In the genomic region with DNA sequence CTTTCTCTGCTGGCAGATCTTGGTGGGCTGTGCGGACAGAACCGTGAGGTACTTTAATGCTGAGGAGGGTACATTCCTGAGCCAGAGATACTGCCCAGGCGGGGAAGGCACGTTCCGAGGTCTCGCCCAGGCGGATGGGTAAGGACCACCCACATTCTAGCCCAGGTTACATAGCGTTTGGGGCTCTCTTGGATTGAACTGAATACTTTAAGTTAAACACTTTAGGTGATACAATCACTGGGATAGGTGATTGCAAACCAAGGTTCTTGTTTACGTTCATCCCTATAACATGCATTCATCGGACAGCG, we compare ENCODE assay signal across 8 mouse cellular contexts. TPM values are rescaled to one million over a fixed set of nuclear protein-coding genes. Genes with fewer than 3 reads are reported as not detected.
DNase-seq lines count a peak whose midpoint lies in the region; ATAC-seq and TF ChIP-seq lines count a peak whose summit lies in the region.

No protein-coding gene starts in this region.

- TF ChIP-seq POLR2A in myocyte (IDR thresholded peaks at IDR 0.05; ENCODE audit: insufficient read length, low read depth), result no peak

- no peak; the same call in 1 of the 2 replicates for ATAC-seq in intestine, embryonic 14.5 days (replicated peaks; ENCODE audit: low FRiP score, low TSS enrichment, low read depth)
- ATAC-seq in inflammation-experienced regulatory T-cells, adult 6 months, result no peak

- no peaks in the 10 kb centered on the region for H3K27me3 ChIP-seq in intestine, embryonic 14.5 days (replicated peaks; ENCODE audit: control insufficient read depth, insufficient read depth, low read length)
- no peaks in the 10 kb centered on the region for H3K27me3 ChIP-seq in myocyte (ENCODE audit: control insufficient read depth, insufficient read depth, insufficient read length)

- H3K4me2 ChIP-seq in intestine, embryonic 14.5 days (ENCODE audit: low read length), result peak overlapping the region; percentile 90
- H3K4me2 ChIP-seq in myocyte (ENCODE audit: low read depth), result peak overlapping the region; percentile 92

- peak overlapping the region; percentile 33 for H3ac ChIP-seq in myocyte (ENCODE audit: control insufficient read depth, insufficient read length)

- H3K27ac ChIP-seq in left cerebral cortex, adult 2 months, result peak overlapping the region; percentile 90; the same call in 1 of the 2 replicates
- peak overlapping the region; percentile 51; the same call in 1 of the 2 replicates for H3K27ac ChIP-seq in intestine, embryonic 14.5 days (ENCODE audit: low read depth)

- H3K36me3 ChIP-seq in intestine, embryonic 14.5 days (ENCODE audit: control insufficient read depth, insufficient read depth, low read length), result peaks cover 30% of the 10 kb centered on the region
- peaks cover 22% of the 10 kb centered on the region for H3K36me3 ChIP-seq in myocyte (ENCODE audit: control insufficient read depth, insufficient read depth)

- no peak for DNase-seq in left cerebral cortex, adult 2 months (ENCODE audit: extremely low spot score in 1 of 2, low spot score in 2 of 2)
- no peak for DNase-seq in left cerebral cortex, adult 8-10 months (ENCODE audit: low spot score in 2 of 2)
- DNase-seq in embryo, embryonic 11 days, result peak; percentile 29
- no peak for DNase-seq in intestine, embryonic 14.5 days (ENCODE audit: low spot score)
- DNase-seq in adrenal gland, adult 8-10 months, result no peak
- no peak for DNase-seq in spleen, adult 18-20 months

- peak overlapping the region; percentile 68 for H3K4me3 ChIP-seq in left cerebral cortex, adult 2 months
- H3K4me3 ChIP-seq in intestine, embryonic 14.5 days (ENCODE audit: low read depth, low read length), result peak overlapping the region; percentile 97
- peak overlapping the region; percentile 97 for H3K4me3 ChIP-seq in myocyte

- intact Hi-C loops in left cerebral cortex, adult 2 months (cut with DNase I), result no loop called here

- H3K79me2 ChIP-seq in myocyte (ENCODE audit: control insufficient read depth, insufficient read depth), result peaks cover 21% of the 10 kb centered on the region

- H3K9ac ChIP-seq in intestine, embryonic 14.5 days (ENCODE audit: low read length), result peak overlapping the region; percentile 78

- H3K9me3 ChIP-seq in intestine, embryonic 14.5 days (ENCODE audit: control insufficient read depth, low read length), result no peaks in the 10 kb centered on the region

- TF ChIP-seq CTCF in left cerebral cortex, adult 2 months (IDR thresholded peaks at IDR 0.05), result no peak

- WGBS in intestine, embryonic 14.5 days, result 2% methylated on average over 11 of the region's 11 CpGs

- peaks cover 16% of the 10 kb centered on the region for H3K4me1 ChIP-seq in intestine, embryonic 14.5 days (replicated peaks; ENCODE audit: control insufficient read depth, insufficient read depth, low read length)

TF ChIP-seq in myocyte, 11 proteins besides CTCF, POLR2A, EP300 and RAD21:
- no peak for TF ChIP-seq TCF12 (IDR thresholded peaks at IDR 0.05; ENCODE audit: insufficient read depth, poor library complexity, severe bottlenecking)
- no peak for TF ChIP-seq USF1 (IDR thresholded peaks at IDR 0.05; ENCODE audit: low read depth)
- no peak for TF ChIP-seq POLR2AphosphoS2 (IDR thresholded peaks at IDR 0.05; ENCODE audit: insufficient read length, low read depth)

RNA-seq across cellular contexts. Expression of gene Wdr74, which starts 0.5 kb away (rescaled TPM):
- total RNA-seq in left cerebral cortex, adult 2 months (2021), result 10 to 100 TPM; 48.5 to 53.1 TPM
- total RNA-seq in left cerebral cortex, adult 8-10 months (2022), result 10 to 100 TPM; 43.0 to 47.5 (median 45.1) TPM
- polyA plus RNA-seq in intestine, embryonic 14.5 days (2014; fragmentation: Nextera tagmentation; extraction: Ambion mirVana), result 96.3 and 97.8 TPM in 2 replicates
- 109 TPM for polyA plus RNA-seq in myocyte (2012; fragmentation: generic; extraction: Trizol)
- 10 to 100 TPM; 38.0 to 71.7 (median 66.5) TPM for polyA plus RNA-seq in inflammation-experienced regulatory T-cells, adult 6 months (2017; shearing (Covaris generic))
- total RNA-seq in adrenal gland, adult 8-10 months (2022), result 10 to 100 TPM; 49.1 to 60.4 (median 53.3) TPM

RNA-seq across cellular contexts. Expression of gene 1700092M07Rik, which starts 4.4 kb away (rescaled TPM):
- total RNA-seq in left cerebral cortex, adult 2 months (2021), result 1 to 10 TPM; 1.4 to 1.8 TPM
- 1 to 10 TPM in 2 of 4 experiments, not detected in 2; 1.4 to 2.0 TPM for total RNA-seq in left cerebral cortex, adult 8-10 months (2022)
- polyA plus RNA-seq in intestine, embryonic 14.5 days (2014; fragmentation: Nextera tagmentation; extraction: Ambion mirVana), result 0.90 and 1.3 TPM in 2 replicates
- polyA plus RNA-seq in myocyte (2012; fragmentation: generic; extraction: Trizol), result 0.94 TPM
- 1 to 10 TPM in 1 of 3 experiments, not detected in 2; 1.8 TPM for polyA plus RNA-seq in inflammation-experienced regulatory T-cells, adult 6 months (2017; shearing (Covaris generic))
- total RNA-seq in adrenal gland, adult 8-10 months (2022), result 1 to 10 TPM in 3 of 4 experiments, under 1 TPM in 1; 0.64 to 4.4 (median 1.8) TPM

RNA-seq across cellular contexts. Expression of gene Stx5a, which starts 5.1 kb away (rescaled TPM):
- total RNA-seq in left cerebral cortex, adult 2 months (2021), result 10 to 100 TPM; 71.2 to 77.9 TPM
- total RNA-seq in left cerebral cortex, adult 8-10 months (2022), result 10 to 100 TPM; 59.6 to 66.4 (median 65.6) TPM
- polyA plus RNA-seq in intestine, embryonic 14.5 days (2014; fragmentation: Nextera tagmentation; extraction: Ambion mirVana), result 114 and 132 TPM in 2 replicates
- 49.5 TPM for polyA plus RNA-seq in myocyte (2012; fragmentation: generic; extraction: Trizol)
- polyA plus RNA-seq in inflammation-experienced regulatory T-cells, adult 6 months (2017; shearing (Covaris generic)), result 100 to 1,000 TPM in 2 of 3 experiments, 10 to 100 TPM in 1; 91.6 to 140 (median 134) TPM
- 100 to 1,000 TPM in 3 of 4 experiments, 10 to 100 TPM in 1; 90.9 to 138 (median 118) TPM for total RNA-seq in adrenal gland, adult 8-10 months (2022)

RNA-seq across cellular contexts. Expression of gene Slc3a2, which starts 12.9 kb away (rescaled TPM):
- total RNA-seq in left cerebral cortex, adult 2 months (2021), result 100 to 1,000 TPM; 144 to 154 TPM
- total RNA-seq in left cerebral cortex, adult 8-10 months (2022), result 100 to 1,000 TPM; 147 to 155 (median 150) TPM
- polyA plus RNA-seq in intestine, embryonic 14.5 days (2014; fragmentation: Nextera tagmentation; extraction: Ambion mirVana), result 121 and 126 TPM in 2 replicates
- polyA plus RNA-seq in myocyte (2012; fragmentation: generic; extraction: Trizol), result 806 TPM
- 10 to 100 TPM; 60.5 to 74.4 (median 68.9) TPM for polyA plus RNA-seq in inflammation-experienced regulatory T-cells, adult 6 months (2017; shearing (Covaris generic))
- 100 to 1,000 TPM; 210 to 266 (median 246) TPM for total RNA-seq in adrenal gland, adult 8-10 months (2022)

RNA-seq across cellular contexts. Expression of gene Nxf1, which starts 20.8 kb away (rescaled TPM):
- total RNA-seq in left cerebral cortex, adult 2 months (2021), result 10 to 100 TPM; 90.2 to 98.8 TPM
- 10 to 100 TPM; 77.1 to 88.0 (median 80.2) TPM for total RNA-seq in left cerebral cortex, adult 8-10 months (2022)
- polyA plus RNA-seq in intestine, embryonic 14.5 days (2014; fragmentation: Nextera tagmentation; extraction: Ambion mirVana), result 168 and 172 TPM in 2 replicates
- polyA plus RNA-seq in myocyte (2012; fragmentation: generic; extraction: Trizol), result 64.3 TPM
- 100 to 1,000 TPM; 130 to 193 (median 160) TPM for polyA plus RNA-seq in inflammation-experienced regulatory T-cells, adult 6 months (2017; shearing (Covaris generic))
- 100 to 1,000 TPM; 102 to 164 (median 148) TPM for total RNA-seq in adrenal gland, adult 8-10 months (2022)
